Mouse (Mus musculus) fat pad, adult 2 months (tissue): Measurements from ENCODE around the gene Canx.
"Not testable (repeated sequence)": the region's sequence is repeated elsewhere in the genome, so short reads cannot be mapped to it uniquely, and the experiment has no call there.

ENCODE experiments used
- DNase-seq: peaks from one replicate; pipeline ENCODE4 v3.0.0-alpha.2; 2011; ENCODE audit warnings: low read depth, low spot score; ENCODE audit errors: extremely low read depth

Gene Canx

GRCm38 (mm10) chr11:50325496-50326301 is at the start of gene Canx:
Gene Canx (minus strand): TSS chr11:50325673.
- peak; percentile 94 for DNase-seq

DNA sequence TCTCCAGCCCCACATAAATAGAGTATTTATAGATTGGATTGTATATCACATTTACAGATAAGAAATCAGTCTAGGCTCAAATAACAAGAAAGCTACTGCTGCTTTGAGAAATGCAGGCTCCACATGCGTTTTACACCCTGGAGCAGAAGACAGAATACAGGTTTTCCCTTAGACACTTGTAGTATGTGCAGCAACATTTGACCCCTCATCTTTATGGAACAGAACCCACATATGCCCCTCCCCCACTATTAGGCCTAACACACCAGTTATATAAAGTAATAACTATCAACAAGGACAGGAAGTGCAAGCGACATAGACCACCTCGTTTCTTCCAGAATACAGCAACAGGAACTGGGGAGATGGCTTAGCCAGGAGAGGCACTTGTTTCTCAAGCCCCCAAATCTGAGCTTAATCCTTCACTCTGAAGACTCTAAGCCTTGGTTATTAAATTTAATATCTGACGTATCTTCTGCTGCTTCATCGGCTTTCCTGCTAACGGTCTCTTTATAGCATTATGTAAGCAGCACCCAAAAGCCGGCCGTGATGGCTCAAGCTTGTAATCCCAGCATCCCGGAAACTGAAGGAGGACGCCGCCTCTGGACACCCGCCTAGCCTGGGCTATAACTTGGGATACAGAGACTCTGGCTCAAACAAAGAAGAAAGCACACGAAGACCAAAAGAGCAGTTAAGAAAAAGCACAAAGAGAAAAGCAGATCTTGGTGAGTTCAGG is 49.0 kb upstream of the Canx start:
- DNase-seq: no peak

- no peak for DNase-seq
Measured at GRCm38 (mm10) chr11:50373621-50374020, 48.1 kb upstream of the Canx start.

- DNase-seq: no peak
Measured at GRCm38 (mm10) chr11:50373086-50373485, 47.6 kb upstream of the Canx start.

GRCm38 (mm10) chr11:50371911-50372310 is 46.4 kb upstream of the Canx start:
- DNase-seq: no peak

GRCm38 (mm10) chr11:50371399-50371841 is 45.9 kb upstream of the Canx start:
- no peak for DNase-seq

DNA sequence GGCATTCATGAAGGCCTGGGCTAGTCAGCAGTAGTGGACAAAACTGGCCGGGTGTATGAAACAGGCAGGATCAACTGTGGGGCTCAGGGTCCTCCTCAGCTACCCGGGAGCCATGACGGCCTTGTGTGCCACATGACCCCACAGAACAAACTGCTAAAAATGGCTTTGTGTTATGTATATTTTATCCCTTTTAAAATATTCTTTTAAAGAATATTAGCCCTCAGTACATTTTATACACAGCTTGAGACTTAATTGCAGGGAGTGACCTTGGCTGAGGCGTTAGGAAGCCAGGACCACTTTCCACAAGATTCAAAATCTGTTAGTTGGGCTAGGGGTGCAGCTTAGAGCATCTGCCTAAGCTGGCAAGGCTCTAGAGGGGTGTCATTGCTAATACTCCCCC is 45.5 kb upstream of the Canx start:
- no peak for DNase-seq

DNA sequence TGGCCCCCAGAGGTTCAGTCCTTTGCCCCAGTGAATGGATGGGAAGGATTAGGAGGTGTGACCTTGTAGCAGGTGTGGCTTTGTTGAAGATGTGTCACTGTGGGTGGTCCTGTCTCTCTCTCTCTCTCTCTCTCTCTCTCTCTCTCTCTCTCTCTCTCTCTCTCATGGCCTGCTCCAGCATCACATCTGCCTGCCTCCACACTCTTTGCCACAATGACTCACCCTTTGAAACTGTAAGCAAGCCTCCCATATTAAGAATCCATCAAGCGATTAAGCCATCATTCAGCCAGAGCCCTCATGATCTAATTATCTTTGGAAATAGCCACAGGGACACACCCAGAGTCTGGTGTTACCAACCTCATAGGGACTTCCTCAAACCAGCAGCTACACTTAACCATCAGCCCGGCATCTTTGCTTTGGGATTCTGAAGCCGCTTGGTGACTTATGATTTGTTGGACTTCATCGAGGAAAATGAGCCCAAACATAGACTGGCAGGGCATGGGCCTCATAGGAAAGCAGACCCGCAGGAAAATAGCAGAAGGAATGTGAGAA is 44.0 kb upstream of the Canx start:
- DNase-seq: no peak

- no peak for DNase-seq
Measured at GRCm38 (mm10) chr11:50367531-50367930, 42.1 kb upstream of the Canx start.

GRCm38 (mm10) chr11:50365322-50365721 is 39.8 kb upstream of the Canx start:
- no peak for DNase-seq

GRCm38 (mm10) chr11:50364548-50364947 is 39.1 kb upstream of the Canx start:
- no peak for DNase-seq

DNA sequence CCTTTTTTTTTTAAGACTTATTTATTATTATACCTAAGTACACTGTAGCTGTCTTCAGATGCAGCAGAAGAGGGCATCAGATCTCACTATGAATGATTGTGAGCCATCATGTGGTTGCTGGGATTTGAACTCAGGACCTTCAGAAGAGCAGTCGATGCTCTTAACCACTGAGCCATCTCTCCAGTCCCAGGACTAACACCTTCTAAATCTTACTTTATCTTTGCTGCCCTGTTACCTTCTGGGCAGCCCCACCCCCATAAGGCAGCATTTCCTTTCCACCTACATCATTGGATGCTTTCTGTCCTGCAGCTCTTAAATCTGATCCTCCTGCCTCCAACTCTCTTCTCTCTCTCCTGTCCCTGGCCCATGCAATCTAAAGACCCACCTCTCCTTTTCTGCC is 35.8 kb upstream of the Canx start:
- not testable (repeated sequence) for DNase-seq

DNA sequence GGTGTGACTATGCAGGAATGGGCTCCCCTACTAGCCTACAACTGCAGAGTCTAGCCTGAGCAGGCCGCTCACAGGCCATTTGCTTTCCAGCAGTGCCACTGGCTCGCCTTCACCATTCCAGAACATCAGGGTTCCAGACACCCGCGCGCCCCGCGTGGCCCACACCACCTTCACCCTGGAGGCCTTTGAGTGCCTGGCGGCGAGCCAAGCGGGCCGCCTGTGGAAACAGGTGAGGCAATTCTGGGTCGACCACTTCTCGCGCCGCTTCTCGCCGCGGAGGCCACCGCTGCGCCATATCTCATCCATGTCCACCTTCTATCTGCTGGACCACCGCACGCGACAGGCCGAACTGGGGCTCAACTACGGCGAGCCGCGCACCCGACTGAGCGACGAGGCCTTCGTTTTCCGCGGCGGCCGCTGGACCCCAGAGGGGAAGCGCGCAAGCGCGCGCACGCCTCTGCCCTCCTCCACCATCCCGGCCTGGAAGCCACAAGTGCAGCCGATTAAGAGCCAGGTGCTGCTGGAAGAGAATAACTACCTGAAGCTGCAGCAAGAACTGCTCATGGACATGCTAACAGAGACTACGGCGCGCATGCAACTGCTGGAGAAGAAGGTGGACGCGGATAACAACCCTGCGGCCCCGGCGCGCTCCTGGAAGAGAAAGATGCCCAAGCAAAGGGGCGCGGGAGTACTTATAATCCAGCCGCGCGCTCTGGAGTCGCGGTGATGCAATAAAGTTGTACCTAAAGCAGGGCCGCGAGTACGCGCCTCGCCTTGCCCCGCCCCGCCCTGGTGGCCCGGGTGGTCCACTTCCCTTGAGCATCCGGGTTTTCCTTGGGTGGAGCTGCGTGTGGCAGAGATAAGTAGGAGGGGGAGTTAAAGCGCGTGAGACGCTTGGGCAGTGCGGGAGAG is 33.7 kb upstream of the Canx start:
- DNase-seq: no peak

- DNase-seq: peak; percentile 93
Measured at GRCm38 (mm10) chr11:50355395-50355794, 29.9 kb upstream of the Canx start.

GRCm38 (mm10) chr11:50354851-50355250 is 29.4 kb upstream of the Canx start:
- DNase-seq: no peak

DNA sequence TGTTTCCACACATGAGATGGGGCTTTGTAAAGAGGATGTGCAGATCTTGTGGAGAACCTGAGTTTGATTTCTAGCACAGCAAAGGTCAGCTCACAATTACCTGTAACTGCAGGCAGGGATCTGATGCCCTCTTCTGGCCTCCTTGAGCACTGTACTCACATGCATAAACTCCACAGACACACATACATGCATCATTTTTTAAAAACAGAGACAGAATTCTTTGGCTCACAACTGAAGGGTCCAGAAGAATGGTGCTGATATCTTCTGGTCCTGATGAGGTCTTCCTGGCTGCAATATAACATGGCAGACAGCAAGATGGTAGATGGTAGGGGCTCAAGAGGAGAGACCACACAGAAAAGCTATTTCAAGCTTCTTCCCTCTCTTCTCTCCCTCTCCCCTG is 28.7 kb upstream of the Canx start, which contains the start of gene Cby3:
Gene Cby3, plus strand, starts transcription at position 301 of the 400 bp plus-strand sequence.
- DNase-seq: no peak

DNA sequence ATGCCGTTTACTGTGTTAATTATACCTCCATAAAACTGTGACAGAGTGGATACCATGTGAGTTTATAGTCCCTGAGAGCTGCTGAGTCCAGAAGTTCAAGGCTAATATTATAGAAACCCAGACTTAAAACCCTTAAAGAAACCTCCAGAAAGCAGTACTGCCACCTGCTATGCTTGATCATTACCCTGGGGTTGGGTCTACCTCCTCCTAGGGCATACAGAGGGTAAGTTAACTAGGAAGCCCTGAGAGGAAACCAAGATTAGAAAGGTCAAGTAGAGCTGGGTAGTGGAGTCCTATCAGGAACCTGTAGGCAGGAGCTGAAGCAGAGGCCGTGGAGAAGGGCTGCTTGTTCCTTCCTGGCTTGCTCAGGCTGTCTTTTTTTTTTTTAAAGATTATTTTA is 26.7 kb upstream of the Canx start:
- DNase-seq: no peak

- DNase-seq: no peak
Measured at GRCm38 (mm10) chr11:50346256-50347032, 21.0 kb upstream of the Canx start.

GRCm38 (mm10) chr11:50345486-50345885 is 20.0 kb upstream of the Canx start:
- DNase-seq: no peak

DNA sequence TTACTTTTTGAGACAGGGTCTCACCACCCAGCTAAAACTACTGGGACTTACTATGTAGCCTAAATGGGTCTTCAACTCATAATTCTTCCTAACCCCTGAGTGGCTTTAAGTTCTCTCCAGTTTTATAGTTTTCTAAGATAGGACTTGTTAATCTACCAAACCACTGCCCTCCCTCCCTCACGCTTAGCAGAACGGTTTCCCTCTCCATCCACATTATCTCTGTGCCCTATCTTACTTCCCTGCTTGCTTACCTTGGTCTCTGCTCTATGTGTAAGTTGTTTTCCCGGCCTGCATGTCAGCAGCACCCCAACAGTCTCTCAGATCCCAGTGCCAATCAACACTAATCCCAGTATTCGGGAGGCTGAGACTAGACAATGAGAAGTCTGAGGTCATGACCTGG is 11.4 kb upstream of the Canx start:
- no peak for DNase-seq
